Mouse (Mus musculus): Measurements from ENCODE around the gene Rnf38. TPM values are rescaled to one million over a fixed set of nuclear protein-coding genes. Genes with fewer than 3 reads are reported as not detected.

The Rnf38 gene
- polyA plus RNA-seq, 1 experiment: 53.5 TPM

DNA sequence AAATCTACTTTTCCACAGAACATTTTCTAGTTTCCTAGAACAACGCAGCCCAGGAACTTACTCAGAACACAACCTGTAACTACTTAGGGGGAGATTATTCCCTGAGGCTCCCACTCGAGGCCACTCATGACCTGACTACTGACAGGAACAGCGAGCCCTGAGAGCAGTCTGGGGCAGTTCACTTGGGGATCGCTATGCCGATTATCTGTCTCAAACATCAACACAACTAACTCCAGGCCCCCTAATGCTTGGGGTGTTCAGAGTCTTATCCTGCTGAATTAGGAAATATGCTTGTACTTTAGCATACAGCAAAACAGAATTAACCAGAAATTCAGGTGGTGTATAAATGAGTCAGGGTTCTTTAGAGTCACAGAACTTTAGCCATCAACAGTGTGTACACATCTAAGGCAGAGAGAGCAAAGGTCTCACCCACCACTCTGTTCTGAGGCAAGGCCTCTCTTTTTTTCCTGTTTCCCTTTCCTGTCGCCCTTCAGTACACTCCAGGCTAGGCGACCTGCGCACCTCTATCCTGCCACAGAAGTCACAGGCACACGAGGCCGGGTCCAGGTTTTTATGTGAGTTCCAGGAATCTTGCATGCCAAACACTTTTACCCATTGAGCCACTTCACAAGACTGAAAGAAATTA is 16.7 kb downstream of the Rnf38 start:
- Histone ChIP-seq H3K27ac (ENCODE audit: insufficient read depth, low read length) (no peak overlapping the region), H3K27me3 (ENCODE audit: control insufficient read depth, insufficient read depth, low read length) (no peaks in the 10 kb centered on the region), H3K4me3 (replicated peaks; ENCODE audit: insufficient read depth, low read depth, low read length) (no peak overlapping the region), H3K4me1 (ENCODE audit: control insufficient read depth, insufficient read depth, low read length) (no peaks in the 10 kb centered on the region)
- TF ChIP-seq CTCF (IDR thresholded peaks at IDR 0.05; ENCODE audit: borderline replicate concordance, insufficient read depth, low read depth, low read length) (no peak), POLR2A (IDR thresholded peaks at IDR 0.05; ENCODE audit: borderline replicate concordance, insufficient read depth, low read length) (no peak)
- DNase-seq: no peak
- 67% methylated on average over 10 of the region's 10 CpGs for WGBS

GRCm38 (mm10) chr4:44199968-44200367 is 33.6 kb downstream of the Rnf38 start:
- Histone ChIP-seq H3K27me3 (ENCODE audit: control insufficient read depth, insufficient read depth, low read length) (no peaks in the 10 kb centered on the region), H3K4me1 (ENCODE audit: control insufficient read depth, insufficient read depth, low read length) (peaks cover 4% of the 10 kb centered on the region), H3K27ac (ENCODE audit: insufficient read depth, low read length) (no peak overlapping the region), H3K4me3 (replicated peaks; ENCODE audit: insufficient read depth, low read depth, low read length) (no peak overlapping the region)
- TF ChIP-seq POLR2A (IDR thresholded peaks at IDR 0.05; ENCODE audit: borderline replicate concordance, insufficient read depth, low read length) (no peak), CTCF (IDR thresholded peaks at IDR 0.05; ENCODE audit: borderline replicate concordance, insufficient read depth, low read depth, low read length) (no peak)
- no peak for DNase-seq
- WGBS: 90% methylated on average over 1 of the region's 1 CpGs

DNA sequence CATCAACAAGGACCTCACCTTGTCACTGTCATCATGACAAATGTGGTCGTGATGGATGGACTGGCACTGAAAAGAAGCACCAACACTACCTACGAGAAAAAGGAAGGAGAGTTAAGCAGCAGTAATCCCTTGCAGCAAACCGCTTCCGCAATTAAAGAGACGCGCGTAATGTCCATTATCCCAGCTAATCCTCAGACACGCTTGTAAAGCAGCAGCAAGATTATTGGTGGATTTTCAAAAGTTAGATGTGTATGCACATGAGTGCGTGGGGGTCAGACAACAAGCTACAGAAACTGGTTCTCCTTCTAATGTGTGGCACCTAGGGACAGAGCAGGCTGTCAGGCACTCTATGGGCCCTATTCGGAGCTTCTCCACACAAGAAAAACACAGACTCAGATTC is 46.2 kb downstream of the Rnf38 start:
- TF ChIP-seq POLR2A (IDR thresholded peaks at IDR 0.05; ENCODE audit: borderline replicate concordance, insufficient read depth, low read length) (no peak), CTCF (IDR thresholded peaks at IDR 0.05; ENCODE audit: borderline replicate concordance, insufficient read depth, low read depth, low read length) (no peak)
- no peak overlapping the region for H3K27ac ChIP-seq (ENCODE audit: insufficient read depth, low read length)
- 86% methylated on average over 10 of the region's 10 CpGs for WGBS
- DNase-seq: no peak
- H3K4me3 ChIP-seq (replicated peaks; ENCODE audit: insufficient read depth, low read depth, low read length): no peak overlapping the region
- H3K27me3 ChIP-seq (ENCODE audit: control insufficient read depth, insufficient read depth, low read length): no peaks in the 10 kb centered on the region
- 0 out of 2 replicates have a peak, but pooled peaks cover 2% of the 10 kb centered on the region for H3K4me1 ChIP-seq (ENCODE audit: control insufficient read depth, insufficient read depth, low read length)

DNA sequence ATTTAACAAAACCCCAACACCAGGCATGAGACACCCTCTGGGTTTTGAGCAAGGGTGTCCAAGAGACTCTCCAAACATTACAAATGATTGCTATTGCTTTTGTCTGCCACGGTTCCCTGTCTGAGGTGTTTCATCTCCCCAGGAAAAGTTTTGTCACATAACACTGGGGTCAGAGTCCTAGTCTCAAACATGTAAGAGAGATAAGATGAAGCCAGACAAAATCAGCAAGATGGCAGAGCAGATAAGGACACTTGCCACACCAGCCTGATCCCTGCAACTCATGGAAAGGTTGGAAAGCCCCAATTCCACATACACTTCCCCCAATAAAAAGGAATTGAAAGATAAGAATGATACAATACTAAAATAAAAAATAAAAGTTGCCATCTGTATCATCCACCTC is 49.7 kb downstream of the Rnf38 start:
- WGBS: 50% methylated on average over 1 of the region's 1 CpGs
- Histone ChIP-seq H3K27ac (ENCODE audit: insufficient read depth, low read length) (no peak overlapping the region), H3K27me3 (ENCODE audit: control insufficient read depth, insufficient read depth, low read length) (no peaks in the 10 kb centered on the region), H3K4me1 (ENCODE audit: control insufficient read depth, insufficient read depth, low read length) (no peaks in the 10 kb centered on the region; the same call in 1 of the 2 replicates), H3K4me3 (replicated peaks; ENCODE audit: insufficient read depth, low read depth, low read length) (no peak overlapping the region)
- TF ChIP-seq POLR2A (IDR thresholded peaks at IDR 0.05; ENCODE audit: borderline replicate concordance, insufficient read depth, low read length): no peak
- TF ChIP-seq CTCF (IDR thresholded peaks at IDR 0.05; ENCODE audit: borderline replicate concordance, insufficient read depth, low read depth, low read length): no peak
- no peak for DNase-seq

- Histone ChIP-seq H3K27ac (ENCODE audit: insufficient read depth, low read length) (no peak overlapping the region), H3K4me3 (replicated peaks; ENCODE audit: insufficient read depth, low read depth, low read length) (no peak overlapping the region), H3K27me3 (ENCODE audit: control insufficient read depth, insufficient read depth, low read length) (no peaks in the 10 kb centered on the region), H3K4me1 (ENCODE audit: control insufficient read depth, insufficient read depth, low read length) (no peaks in the 10 kb centered on the region; the same call in 1 of the 2 replicates)
- DNase-seq: no peak
- 25% methylated on average over 5 of the region's 5 CpGs for WGBS
- TF ChIP-seq POLR2A (IDR thresholded peaks at IDR 0.05; ENCODE audit: borderline replicate concordance, insufficient read depth, low read length) (no peak), CTCF (IDR thresholded peaks at IDR 0.05; ENCODE audit: borderline replicate concordance, insufficient read depth, low read depth, low read length) (no peak)
Observed at GRCm38 (mm10) chr4:44179748-44180147, 53.8 kb downstream of the Rnf38 start.

DNA sequence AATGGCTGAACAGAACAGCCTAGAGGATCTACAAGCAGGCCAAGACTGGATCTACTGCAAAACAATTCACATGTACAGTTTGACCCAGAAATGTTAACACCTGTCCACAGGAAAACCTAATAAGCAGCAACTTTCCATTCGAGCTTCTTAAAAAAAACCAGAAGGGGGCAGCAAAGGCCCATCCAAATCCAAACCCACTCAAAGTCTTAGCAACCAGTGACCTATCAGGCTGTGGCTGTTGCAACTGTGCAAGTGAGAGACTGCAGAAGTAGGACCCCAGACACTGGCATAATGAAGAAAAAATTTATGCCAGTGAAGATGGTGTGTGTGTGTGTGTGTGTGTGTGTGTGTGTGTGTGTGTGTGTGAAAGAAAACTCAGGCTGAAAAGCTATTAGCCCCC is 60.4 kb downstream of the Rnf38 start:
- Histone ChIP-seq H3K27ac (ENCODE audit: insufficient read depth, low read length) (no peak overlapping the region), H3K4me1 (ENCODE audit: control insufficient read depth, insufficient read depth, low read length) (no peaks in the 10 kb centered on the region), H3K27me3 (ENCODE audit: control insufficient read depth, insufficient read depth, low read length) (no peaks in the 10 kb centered on the region), H3K4me3 (replicated peaks; ENCODE audit: insufficient read depth, low read depth, low read length) (no peak overlapping the region)
- 0% methylated on average over 1 of the region's 1 CpGs for WGBS
- TF ChIP-seq CTCF (IDR thresholded peaks at IDR 0.05; ENCODE audit: borderline replicate concordance, insufficient read depth, low read depth, low read length): peak; percentile 62; the same call in 1 of the 2 replicates
- TF ChIP-seq POLR2A (IDR thresholded peaks at IDR 0.05; ENCODE audit: borderline replicate concordance, insufficient read depth, low read length): no peak
- DNase-seq: peak; percentile 57 to 69

DNA sequence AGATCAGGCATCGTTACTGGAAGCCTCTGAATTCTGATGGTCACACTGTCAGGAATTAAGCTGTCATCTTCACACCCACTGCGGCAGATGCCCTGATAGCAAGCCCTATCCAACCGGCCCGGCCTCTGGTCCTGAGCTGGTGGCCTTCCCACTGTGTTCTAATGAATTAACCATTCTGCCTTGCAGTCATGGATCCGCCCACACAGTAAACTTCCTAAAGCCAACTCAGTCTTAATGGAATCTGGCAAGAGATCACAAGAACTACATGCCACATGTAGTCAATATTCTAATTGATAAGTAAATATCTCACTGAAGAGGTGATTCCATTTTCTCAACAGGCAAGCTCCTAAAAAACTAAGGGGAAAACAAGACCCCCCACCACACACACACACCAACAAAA is 60.9 kb downstream of the Rnf38 start:
- DNase-seq: no peak
- H3K4me1 ChIP-seq (ENCODE audit: control insufficient read depth, insufficient read depth, low read length): no peaks in the 10 kb centered on the region
- WGBS: 31% methylated on average over 5 of the region's 5 CpGs
- H3K27ac ChIP-seq (ENCODE audit: insufficient read depth, low read length): no peak overlapping the region
- no peaks in the 10 kb centered on the region for H3K27me3 ChIP-seq (ENCODE audit: control insufficient read depth, insufficient read depth, low read length)
- no peak overlapping the region for H3K4me3 ChIP-seq (replicated peaks; ENCODE audit: insufficient read depth, low read depth, low read length)
- TF ChIP-seq POLR2A (IDR thresholded peaks at IDR 0.05; ENCODE audit: borderline replicate concordance, insufficient read depth, low read length) (no peak), CTCF (IDR thresholded peaks at IDR 0.05; ENCODE audit: borderline replicate concordance, insufficient read depth, low read depth, low read length) (no peak)

- TF ChIP-seq POLR2A (IDR thresholded peaks at IDR 0.05; ENCODE audit: borderline replicate concordance, insufficient read depth, low read length): no peak
- H3K27ac ChIP-seq (ENCODE audit: insufficient read depth, low read length): no peak overlapping the region
- H3K4me1 ChIP-seq (ENCODE audit: control insufficient read depth, insufficient read depth, low read length): no peaks in the 10 kb centered on the region; the same call in 1 of the 2 replicates
- H3K4me3 ChIP-seq (replicated peaks; ENCODE audit: insufficient read depth, low read depth, low read length): no peak overlapping the region
- DNase-seq: no peak
- WGBS: 94% methylated on average over 3 of the region's 3 CpGs
- no peaks in the 10 kb centered on the region for H3K27me3 ChIP-seq (ENCODE audit: control insufficient read depth, insufficient read depth, low read length)
Observed at GRCm38 (mm10) chr4:44169884-44170283, 63.7 kb downstream of the Rnf38 start.

Measured in cerebellum, adult 2 months (tissue).